Mouse (Mus musculus): ENCODE measurements around the gene 4933428G20Rik. TPM values are rescaled to one million over a fixed set of nuclear protein-coding genes. Genes with fewer than 3 reads are reported as not detected.

4933428G20Rik gene
- polyA plus RNA-seq, 1 experiment from 2014 or later: 0.10 TPM

DNA sequence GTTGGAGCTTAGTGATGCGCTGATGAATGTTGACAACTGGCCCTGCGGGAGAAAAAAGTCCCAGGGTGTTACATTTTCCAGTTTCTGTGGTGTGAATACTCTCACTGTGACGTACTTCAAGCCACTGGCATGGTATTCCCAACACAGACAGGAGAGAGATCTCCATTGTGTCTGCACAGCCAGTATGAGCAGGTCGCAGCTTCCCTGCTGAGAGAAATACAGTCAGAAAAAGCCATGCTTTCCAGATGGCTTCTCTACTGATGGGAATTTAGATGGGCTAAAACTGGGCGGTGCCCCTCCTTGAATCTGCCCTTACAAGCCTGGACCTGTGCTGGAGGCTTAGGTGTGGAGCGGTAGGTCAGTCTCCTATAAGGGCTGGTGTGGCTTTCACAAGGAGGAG is 28.9 kb downstream of the 4933428G20Rik start:
- no peaks in the 10 kb centered on the region for H3K9me3 ChIP-seq (ENCODE audit: control insufficient read depth)
- no peaks in the 10 kb centered on the region for H3K27me3 ChIP-seq (replicated peaks; ENCODE audit: control insufficient read depth, insufficient read depth, low read length)
- no peak for ATAC-seq
- H3K4me1 ChIP-seq (replicated peaks; ENCODE audit: control insufficient read depth, insufficient read depth, low read length): no peaks in the 10 kb centered on the region
- no peak overlapping the region for H3K27ac ChIP-seq (ENCODE audit: low read depth, low read length)
- H3K9ac ChIP-seq (ENCODE audit: low read depth, low read length): no peak overlapping the region
- no peak overlapping the region for H3K4me3 ChIP-seq (ENCODE audit: low read depth, low read length)
- no peak overlapping the region for H3K4me2 ChIP-seq (replicated peaks; ENCODE audit: low read depth)
- TF ChIP-seq CTCF (IDR thresholded peaks at IDR 0.05; ENCODE audit: low read depth): no peak
- WGBS: 92% methylated on average over 6 of the region's 6 CpGs
- peaks cover 61% of the 10 kb centered on the region for H3K36me3 ChIP-seq (ENCODE audit: control insufficient read depth, insufficient read depth)

DNA sequence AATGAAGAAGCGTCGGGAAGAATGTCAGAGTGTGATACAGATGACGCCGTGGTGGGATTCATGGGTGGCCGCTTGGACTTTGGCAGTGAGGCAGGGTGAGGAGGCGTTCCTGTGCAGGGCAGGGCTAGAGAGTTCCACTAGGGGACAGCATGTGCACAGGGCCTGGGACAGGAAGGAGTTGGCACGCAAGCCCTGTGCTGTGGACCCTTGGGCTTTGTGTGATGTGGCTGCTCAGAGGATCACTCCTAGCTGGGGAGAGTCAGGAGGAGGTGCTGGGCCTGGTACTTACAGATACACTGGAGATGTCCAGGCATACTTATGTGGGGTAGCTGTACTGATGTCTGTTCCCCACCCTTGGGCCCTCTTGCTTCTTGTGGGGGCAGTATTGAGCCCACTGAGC is 30.3 kb downstream of the 4933428G20Rik start:
- no peak overlapping the region for H3K9ac ChIP-seq (ENCODE audit: low read depth, low read length)
- H3K36me3 ChIP-seq (ENCODE audit: control insufficient read depth, insufficient read depth): peaks cover 56% of the 10 kb centered on the region
- H3K27me3 ChIP-seq (replicated peaks; ENCODE audit: control insufficient read depth, insufficient read depth, low read length): no peaks in the 10 kb centered on the region
- no peak overlapping the region for H3K4me2 ChIP-seq (replicated peaks; ENCODE audit: low read depth)
- no peak for ATAC-seq
- H3K9me3 ChIP-seq (ENCODE audit: control insufficient read depth): no peaks in the 10 kb centered on the region
- H3K27ac ChIP-seq (ENCODE audit: low read depth, low read length): no peak overlapping the region
- H3K4me3 ChIP-seq (ENCODE audit: low read depth, low read length): no peak overlapping the region
- 88% methylated on average over 7 of the region's 7 CpGs for WGBS
- TF ChIP-seq CTCF (IDR thresholded peaks at IDR 0.05; ENCODE audit: low read depth): no peak; the same call in 1 of the 2 replicates
- no peaks in the 10 kb centered on the region for H3K4me1 ChIP-seq (replicated peaks; ENCODE audit: control insufficient read depth, insufficient read depth, low read length)

DNA sequence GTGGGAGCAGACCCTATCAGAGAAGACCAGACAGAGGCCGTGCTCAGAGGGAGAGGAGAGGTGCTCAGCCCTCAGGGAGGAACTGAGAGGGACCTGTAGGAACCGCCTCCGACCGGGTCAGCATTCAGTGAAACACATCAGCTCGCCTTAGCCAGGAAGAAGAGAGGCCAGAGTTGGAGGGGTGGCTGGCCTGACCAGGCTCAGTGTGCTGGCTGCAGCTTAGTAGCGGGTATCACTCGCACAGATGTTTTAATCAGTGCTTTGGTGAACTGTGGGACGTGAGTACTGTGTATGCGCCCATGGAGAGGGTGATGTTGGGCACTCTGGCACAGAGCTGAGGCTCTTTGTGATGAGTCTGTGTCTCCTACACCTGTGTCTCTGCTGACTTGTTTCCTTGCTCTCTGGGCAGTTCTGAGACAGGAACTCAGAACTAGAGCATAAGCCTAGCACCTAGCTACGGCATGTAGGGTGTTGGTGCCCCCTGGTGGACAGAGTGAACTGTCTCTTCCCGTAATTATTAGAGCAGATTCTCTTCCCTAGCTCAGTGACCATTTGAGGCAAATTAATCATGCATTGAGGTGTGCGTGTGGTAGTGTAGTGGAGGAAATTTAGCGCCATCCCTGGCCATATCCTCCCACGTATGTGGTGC is 31.4 kb downstream of the 4933428G20Rik start:
- peak; percentile 99 for TF ChIP-seq CTCF (IDR thresholded peaks at IDR 0.05; ENCODE audit: low read depth)
- 0 out of 2 replicates have a peak, but pooled peaks have one; percentile 42 for ATAC-seq
- WGBS: 50% methylated on average over 14 of the region's 14 CpGs
- Histone ChIP-seq H3K4me2 (replicated peaks; ENCODE audit: low read depth) (no peak overlapping the region), H3K4me1 (replicated peaks; ENCODE audit: control insufficient read depth, insufficient read depth, low read length) (no peaks in the 10 kb centered on the region), H3K27ac (ENCODE audit: low read depth, low read length) (no peak overlapping the region), H3K9me3 (ENCODE audit: control insufficient read depth) (no peaks in the 10 kb centered on the region), H3K27me3 (replicated peaks; ENCODE audit: control insufficient read depth, insufficient read depth, low read length) (no peaks in the 10 kb centered on the region), H3K4me3 (ENCODE audit: low read depth, low read length) (no peak overlapping the region), H3K9ac (ENCODE audit: low read depth, low read length) (no peak overlapping the region), H3K36me3 (ENCODE audit: control insufficient read depth, insufficient read depth) (peaks cover 60% of the 10 kb centered on the region)

DNA sequence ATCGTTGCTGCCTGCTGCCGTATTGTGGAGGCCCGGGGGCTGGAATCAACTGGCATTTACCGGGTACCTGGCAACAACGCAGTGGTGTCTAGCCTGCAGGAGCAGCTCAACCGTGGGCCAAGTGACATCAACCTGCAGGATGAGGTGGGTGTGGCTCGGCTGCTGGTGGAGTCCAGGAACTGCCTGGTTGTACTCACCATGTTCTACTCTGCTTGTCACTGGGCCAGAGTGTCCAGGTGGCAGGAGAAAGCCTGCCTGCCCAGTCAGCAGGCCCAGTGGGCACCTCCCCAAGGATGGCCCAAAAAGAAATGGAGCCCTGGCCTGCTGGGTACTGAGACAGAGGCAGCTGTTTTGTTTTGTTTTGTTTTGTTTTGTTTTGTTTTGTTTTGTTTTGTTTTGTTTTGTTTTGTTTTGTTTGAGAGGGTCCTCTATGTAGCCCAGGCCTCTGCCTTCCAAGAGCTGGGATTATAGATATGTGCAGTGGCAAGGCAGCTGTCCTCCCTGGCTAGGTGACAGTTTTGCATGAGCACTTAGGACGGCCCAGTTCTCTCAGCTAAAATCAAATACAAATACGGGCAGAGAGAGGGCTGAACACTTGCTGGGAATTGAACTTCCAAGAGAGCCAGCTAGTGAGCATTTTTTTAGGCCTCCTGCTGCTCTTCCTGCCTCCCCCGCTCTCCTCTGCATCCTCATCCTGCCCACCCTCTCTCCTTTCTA is 33.5 kb downstream of the 4933428G20Rik start:
- peaks cover 68% of the 10 kb centered on the region for H3K36me3 ChIP-seq (ENCODE audit: control insufficient read depth, insufficient read depth)
- no peaks in the 10 kb centered on the region for H3K27me3 ChIP-seq (replicated peaks; ENCODE audit: control insufficient read depth, insufficient read depth, low read length)
- no peaks in the 10 kb centered on the region for H3K9me3 ChIP-seq (ENCODE audit: control insufficient read depth)
- no peak overlapping the region for H3K9ac ChIP-seq (ENCODE audit: low read depth, low read length)
- ATAC-seq: no peak
- no peak overlapping the region for H3K27ac ChIP-seq (ENCODE audit: low read depth, low read length)
- TF ChIP-seq CTCF (IDR thresholded peaks at IDR 0.05; ENCODE audit: low read depth): no peak
- H3K4me2 ChIP-seq (replicated peaks; ENCODE audit: low read depth): no peak overlapping the region
- 74% methylated on average over 10 of the region's 10 CpGs for WGBS
- H3K4me3 ChIP-seq (ENCODE audit: low read depth, low read length): no peak overlapping the region
- H3K4me1 ChIP-seq (replicated peaks; ENCODE audit: control insufficient read depth, insufficient read depth, low read length): no peaks in the 10 kb centered on the region

DNA sequence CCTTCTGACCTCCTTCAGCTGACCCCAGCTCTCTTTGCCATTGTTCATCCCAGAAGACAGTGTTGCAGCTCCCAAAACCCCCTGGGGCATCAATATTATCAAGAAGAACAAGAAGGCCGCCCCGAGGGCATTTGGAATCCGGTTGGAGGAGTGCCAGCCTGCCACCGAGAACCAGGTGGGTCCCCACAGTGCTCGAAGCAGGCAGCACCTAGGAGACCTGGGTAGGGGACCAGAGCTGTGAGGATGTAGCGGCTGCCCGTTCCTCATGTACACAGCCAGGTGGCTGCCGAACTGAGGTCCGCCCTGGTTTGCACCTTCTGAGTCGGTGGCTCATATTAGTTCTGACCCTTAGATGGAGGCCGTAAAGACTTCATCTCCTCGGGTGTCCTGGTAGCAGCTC is 34.2 kb downstream of the 4933428G20Rik start:
- no peak overlapping the region for H3K4me2 ChIP-seq (replicated peaks; ENCODE audit: low read depth)
- no peaks in the 10 kb centered on the region for H3K27me3 ChIP-seq (replicated peaks; ENCODE audit: control insufficient read depth, insufficient read depth, low read length)
- no peak overlapping the region for H3K27ac ChIP-seq (ENCODE audit: low read depth, low read length)
- H3K4me1 ChIP-seq (replicated peaks; ENCODE audit: control insufficient read depth, insufficient read depth, low read length): no peaks in the 10 kb centered on the region
- H3K4me3 ChIP-seq (ENCODE audit: low read depth, low read length): no peak overlapping the region
- no peaks in the 10 kb centered on the region for H3K9me3 ChIP-seq (ENCODE audit: control insufficient read depth)
- WGBS: 90% methylated on average over 12 of the region's 12 CpGs
- H3K36me3 ChIP-seq (ENCODE audit: control insufficient read depth, insufficient read depth): peaks cover 70% of the 10 kb centered on the region
- no peak for TF ChIP-seq CTCF (IDR thresholded peaks at IDR 0.05; ENCODE audit: low read depth)
- ATAC-seq: no peak
- no peak overlapping the region for H3K9ac ChIP-seq (ENCODE audit: low read depth, low read length)

DNA sequence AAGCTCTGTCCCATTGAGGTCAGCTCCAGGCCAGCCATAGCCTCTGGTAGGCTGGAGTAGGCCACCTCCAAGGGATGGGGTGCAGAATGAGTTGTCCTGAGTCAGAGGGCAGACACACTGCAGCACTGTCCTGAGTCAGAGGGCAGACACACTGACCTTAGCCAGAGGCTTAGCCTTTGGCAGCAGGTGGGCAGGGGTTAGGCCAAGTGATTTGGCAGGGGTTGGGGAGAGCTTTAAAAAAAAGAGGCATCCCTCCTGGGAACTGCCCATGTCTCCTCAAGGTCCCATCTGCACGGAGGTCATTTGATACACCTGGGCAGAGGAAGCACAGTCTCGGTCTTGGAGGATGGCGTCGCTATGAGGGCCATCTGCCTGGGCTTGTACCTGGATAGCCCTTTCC is 36.1 kb downstream of the 4933428G20Rik start:
- no peak for TF ChIP-seq CTCF (IDR thresholded peaks at IDR 0.05; ENCODE audit: low read depth)
- no peak for ATAC-seq
- no peaks in the 10 kb centered on the region for H3K4me1 ChIP-seq (replicated peaks; ENCODE audit: control insufficient read depth, insufficient read depth, low read length)
- no peaks in the 10 kb centered on the region for H3K27me3 ChIP-seq (replicated peaks; ENCODE audit: control insufficient read depth, insufficient read depth, low read length)
- WGBS: 92% methylated on average over 4 of the region's 4 CpGs
- no peak overlapping the region for H3K4me3 ChIP-seq (ENCODE audit: low read depth, low read length)
- H3K4me2 ChIP-seq (replicated peaks; ENCODE audit: low read depth): no peak overlapping the region
- H3K27ac ChIP-seq (ENCODE audit: low read depth, low read length): no peak overlapping the region
- H3K9me3 ChIP-seq (ENCODE audit: control insufficient read depth): no peaks in the 10 kb centered on the region
- peaks cover 60% of the 10 kb centered on the region for H3K36me3 ChIP-seq (ENCODE audit: control insufficient read depth, insufficient read depth)
- H3K9ac ChIP-seq (ENCODE audit: low read depth, low read length): no peak overlapping the region

Measured in intestine, postnatal 0 days (tissue).